Mouse (Mus musculus) megakaryocyte, embryonic 14.5 days (primary cell): ENCODE measurements around the gene Gm29735.

Experiments
- FLI1 ChIP-seq: IDR thresholded peaks from 2 replicates; pipeline ENCODE4 v1.6.1; 2012; ENCODE audit warnings: low read length, inconsistent platforms, mixed read lengths
- GATA1 ChIP-seq: IDR thresholded peaks from 3 replicates; pipeline ENCODE4 v1.6.1; 2012; ENCODE audit warnings: mixed read lengths, low read length, inconsistent platforms, borderline replicate concordance

DNA sequence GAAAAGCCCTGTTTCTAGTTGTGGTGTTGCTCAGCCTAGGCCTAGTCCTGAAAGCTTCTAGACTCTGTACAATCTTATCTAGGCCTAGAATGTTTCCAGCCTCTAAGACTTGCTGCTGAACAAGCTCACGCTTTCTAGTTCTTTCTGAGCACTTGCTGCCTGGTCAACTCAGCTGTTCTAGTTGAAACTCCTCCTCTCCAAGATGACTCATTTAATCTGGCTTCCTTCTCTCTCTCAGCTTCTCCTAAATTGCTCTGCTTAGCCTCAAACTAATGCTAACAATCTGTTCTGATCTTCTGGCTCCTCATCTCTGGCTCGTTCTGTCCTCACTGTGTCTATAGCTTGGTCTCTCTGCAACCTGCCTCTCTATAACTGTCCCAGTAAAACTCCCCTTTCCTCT lies 41.8 kb upstream of the Gm29735 start:
- TF ChIP-seq GATA1 (no peak), FLI1 (no peak)
